Mouse (Mus musculus): ENCODE measurements at regions not wholly inside any gene's neighbourhood (a gene's known extent, or its start where the extent isn't known, plus 50 kb on each side); places are given as distances from the start of the nearest gene placed in this dataset.

- no peak overlapping the region for H3K27ac ChIP-seq
- no peaks in the 10 kb centered on the region for H3K36me3 ChIP-seq
- no peak for ATAC-seq (ENCODE audit: low FRiP score, low read depth)
- 93% methylated on average over 1 of the region's 1 CpGs for WGBS
- H3K27me3 ChIP-seq: no peaks in the 10 kb centered on the region
- H3K9me3 ChIP-seq: no peaks in the 10 kb centered on the region
- no peaks in the 10 kb centered on the region for H3K4me1 ChIP-seq
- H3K4me3 ChIP-seq: no peak overlapping the region
- H3K4me2 ChIP-seq (replicated peaks): no peak overlapping the region
- H3K9ac ChIP-seq: no peak overlapping the region
Observed at GRCm38 (mm10) chr12:25323171-25323570, 226.2 kb upstream of the Id2 start.

- Histone ChIP-seq H3K9ac (no peak overlapping the region), H3K4me3 (no peak overlapping the region), H3K27ac (no peak overlapping the region), H3K27me3 (no peaks in the 10 kb centered on the region), H3K4me2 (replicated peaks) (no peak overlapping the region), H3K36me3 (no peaks in the 10 kb centered on the region), H3K9me3 (no peaks in the 10 kb centered on the region), H3K4me1 (peaks cover 8% of the 10 kb centered on the region)
- ATAC-seq (ENCODE audit: low FRiP score, low read depth): no peak
- 90% methylated on average over 3 of the region's 3 CpGs for WGBS
Observed at GRCm38 (mm10) chr12:25320262-25320767, 223.4 kb upstream of the Id2 start.

- H3K4me2 ChIP-seq (replicated peaks): no peak overlapping the region
- H3K27ac ChIP-seq: no peak overlapping the region
- H3K36me3 ChIP-seq: no peaks in the 10 kb centered on the region
- no peak overlapping the region for H3K4me3 ChIP-seq
- no peak overlapping the region for H3K9ac ChIP-seq
- no peaks in the 10 kb centered on the region for H3K9me3 ChIP-seq
- ATAC-seq (ENCODE audit: low FRiP score, low read depth): no peak
- 82% methylated on average over 2 of the region's 2 CpGs for WGBS
- H3K4me1 ChIP-seq: peaks cover 8% of the 10 kb centered on the region
- no peaks in the 10 kb centered on the region for H3K27me3 ChIP-seq
Observed at GRCm38 (mm10) chr12:25319846-25320245, 222.9 kb upstream of the Id2 start.

GRCm38 (mm10) chr12:25318072-25318671, 221.2 kb upstream of the Id2 start:
- Histone ChIP-seq H3K9me3 (no peaks in the 10 kb centered on the region), H3K27me3 (no peaks in the 10 kb centered on the region), H3K4me2 (replicated peaks) (no peak overlapping the region), H3K4me1 (peaks cover 8% of the 10 kb centered on the region), H3K4me3 (no peak overlapping the region), H3K36me3 (no peaks in the 10 kb centered on the region), H3K9ac (no peak overlapping the region), H3K27ac (no peak overlapping the region)
- 73% methylated on average over 4 of the region's 4 CpGs for WGBS
- no peak for ATAC-seq (ENCODE audit: low FRiP score, low read depth)

- no peak for ATAC-seq (ENCODE audit: low FRiP score, low read depth)
- Histone ChIP-seq H3K36me3 (no peaks in the 10 kb centered on the region), H3K4me1 (peaks cover 8% of the 10 kb centered on the region), H3K9ac (no peak overlapping the region), H3K4me3 (no peak overlapping the region), H3K9me3 (no peaks in the 10 kb centered on the region), H3K27ac (no peak overlapping the region), H3K4me2 (replicated peaks) (no peak overlapping the region), H3K27me3 (no peaks in the 10 kb centered on the region)
- WGBS: 35% methylated on average over 1 of the region's 1 CpGs
Observed at GRCm38 (mm10) chr12:25315969-25316368, 219.0 kb upstream of the Id2 start.

GRCm38 (mm10) chr12:25313212-25313611, 216.3 kb upstream of the Id2 start:
- no peak for ATAC-seq (ENCODE audit: low FRiP score, low read depth)
- H3K27ac ChIP-seq: no peak overlapping the region

GRCm38 (mm10) chr12:25312390-25312789, 215.4 kb upstream of the Id2 start:
- Histone ChIP-seq H3K36me3 (no peaks in the 10 kb centered on the region), H3K9me3 (no peaks in the 10 kb centered on the region), H3K4me1 (peaks cover 22% of the 10 kb centered on the region), H3K27ac (no peak overlapping the region), H3K9ac (no peak overlapping the region), H3K27me3 (no peaks in the 10 kb centered on the region), H3K4me3 (no peak overlapping the region), H3K4me2 (replicated peaks) (no peak overlapping the region)
- ATAC-seq (ENCODE audit: low FRiP score, low read depth): no peak
- 95% methylated on average over 2 of the region's 2 CpGs for WGBS

More at GRCm38 (mm10) chr12:25313212-25313611, 216.3 kb upstream of the Id2 start:
- Histone ChIP-seq H3K9ac (no peak overlapping the region), H3K4me2 (replicated peaks) (no peak overlapping the region), H3K4me1 (peaks cover 17% of the 10 kb centered on the region), H3K9me3 (no peaks in the 10 kb centered on the region), H3K36me3 (no peaks in the 10 kb centered on the region), H3K4me3 (no peak overlapping the region), H3K27me3 (no peaks in the 10 kb centered on the region)

- Histone ChIP-seq H3K4me3 (no peak overlapping the region), H3K4me2 (replicated peaks) (no peak overlapping the region), H3K9ac (no peak overlapping the region), H3K9me3 (no peaks in the 10 kb centered on the region), H3K27me3 (no peaks in the 10 kb centered on the region), H3K4me1 (peaks cover 26% of the 10 kb centered on the region), H3K36me3 (no peaks in the 10 kb centered on the region), H3K27ac (no peak overlapping the region)
- no peak for ATAC-seq (ENCODE audit: low FRiP score, low read depth)
- 86% methylated on average over 7 of the region's 7 CpGs for WGBS
Observed at GRCm38 (mm10) chr12:25311728-25312127, 214.8 kb upstream of the Id2 start.

- ATAC-seq (ENCODE audit: low FRiP score, low read depth): no peak
- Histone ChIP-seq H3K4me1 (peaks cover 18% of the 10 kb centered on the region), H3K9ac (no peak overlapping the region), H3K4me3 (no peak overlapping the region), H3K9me3 (no peaks in the 10 kb centered on the region), H3K27ac (no peak overlapping the region), H3K27me3 (no peaks in the 10 kb centered on the region), H3K36me3 (no peaks in the 10 kb centered on the region), H3K4me2 (replicated peaks) (no peak overlapping the region)
- 35% methylated on average over 6 of the region's 6 CpGs for WGBS
Observed at GRCm38 (mm10) chr12:25310293-25310946, 213.5 kb upstream of the Id2 start.

GRCm38 (mm10) chr12:25309234-25309633, 212.3 kb upstream of the Id2 start:
- H3K4me1 ChIP-seq: peaks cover 20% of the 10 kb centered on the region
- ATAC-seq (ENCODE audit: low FRiP score, low read depth): no peak
- H3K4me2 ChIP-seq (replicated peaks): no peak overlapping the region
- no peaks in the 10 kb centered on the region for H3K9me3 ChIP-seq
- no peaks in the 10 kb centered on the region for H3K36me3 ChIP-seq
- H3K9ac ChIP-seq: no peak overlapping the region
- H3K4me3 ChIP-seq: no peak overlapping the region
- WGBS: 94% methylated on average over 6 of the region's 6 CpGs
- H3K27me3 ChIP-seq: no peaks in the 10 kb centered on the region
- H3K27ac ChIP-seq: no peak overlapping the region

GRCm38 (mm10) chr12:25305764-25306653, 209.1 kb upstream of the Id2 start:
- Histone ChIP-seq H3K36me3 (no peaks in the 10 kb centered on the region), H3K4me1 (peaks cover 27% of the 10 kb centered on the region), H3K27me3 (no peaks in the 10 kb centered on the region), H3K4me2 (replicated peaks) (no peak overlapping the region), H3K9me3 (no peaks in the 10 kb centered on the region), H3K9ac (no peak overlapping the region), H3K27ac (no peak overlapping the region), H3K4me3 (no peak overlapping the region)
- ATAC-seq (ENCODE audit: low FRiP score, low read depth): no peak
- WGBS: 85% methylated on average over 12 of the region's 12 CpGs

GRCm38 (mm10) chr12:25304820-25305511, 208.0 kb upstream of the Id2 start:
- no peak for ATAC-seq (ENCODE audit: low FRiP score, low read depth)
- no peak overlapping the region for H3K4me3 ChIP-seq
- H3K9me3 ChIP-seq: no peaks in the 10 kb centered on the region
- no peak overlapping the region for H3K9ac ChIP-seq
- peaks cover 18% of the 10 kb centered on the region; the same call in 1 of the 2 replicates for H3K4me1 ChIP-seq
- no peak overlapping the region for H3K27ac ChIP-seq
- no peaks in the 10 kb centered on the region for H3K27me3 ChIP-seq
- no peak overlapping the region for H3K4me2 ChIP-seq (replicated peaks)
- WGBS: 48% methylated on average over 6 of the region's 6 CpGs
- H3K36me3 ChIP-seq: no peaks in the 10 kb centered on the region
